Mouse (Mus musculus) limb, embryonic 10.5 days (tissue): ENCODE measurements around the gene Hecw2. TPM values are rescaled to one million over a fixed set of nuclear protein-coding genes. Genes with fewer than 3 reads are reported as not detected.

Experiments
- DNase-seq: peaks from one replicate; pipeline ENCODE4 v3.0.0-alpha.2; 2017; ENCODE audit warnings: low spot score
- H3K27ac ChIP-seq: fragments of 300-500 bp; sonication (generic); 2 replicates; pipeline ENCODE4 v1.5.1; 2016; ENCODE audit warnings: mild to moderate bottlenecking
- H3K27me3 ChIP-seq: fragments of 300-500 bp; sonication (generic); 2 replicates; pipeline ENCODE4 v1.6.1; 2016; ENCODE audit warnings: low read depth, mild to moderate bottlenecking; ENCODE audit not compliant: poor library complexity, severe bottlenecking
- H3K36me3 ChIP-seq: fragments of 300-500 bp; sonication (generic); 2 replicates; pipeline ENCODE4 v1.6.1; 2016; ENCODE audit warnings: mild to moderate bottlenecking, moderate library complexity
- H3K4me1 ChIP-seq: fragments of 300-500 bp; sonication (generic); 2 replicates; pipeline ENCODE4 v1.6.1; 2016
- H3K4me3 ChIP-seq: fragments of 300-500 bp; sonication (generic); 2 replicates; pipeline ENCODE4 v1.5.1; 2016; ENCODE audit warnings: mild to moderate bottlenecking, moderate library complexity
- H3K9me3 ChIP-seq: fragments of 300-500 bp; sonication (generic); replicated peaks from 2 replicates; pipeline ENCODE4 v1.6.1; 2016; ENCODE audit warnings: mild to moderate bottlenecking
- WGBS: fragments of 180-500 bp; shearing (Covaris S2); methylation state at CpG from one replicate; pipeline ENCODE4 v1.1.7; 2016; 5-methylcytosine and 5-hydroxymethylcytosine counted together
- polyA plus RNA-seq: library from polyadenylated mRNA; unstranded; fragments of >200 nt; fragmentation: Nextera tagmentation; extraction: Ambion mirVana; gene quantifications from 2 replicates; pipeline ENCODE4 v1.2.1, GENCODE M21; 2016

The Hecw2 gene
- polyA plus RNA-seq, 1 experiment from 2014 or later, result 2.5 TPM

DNA sequence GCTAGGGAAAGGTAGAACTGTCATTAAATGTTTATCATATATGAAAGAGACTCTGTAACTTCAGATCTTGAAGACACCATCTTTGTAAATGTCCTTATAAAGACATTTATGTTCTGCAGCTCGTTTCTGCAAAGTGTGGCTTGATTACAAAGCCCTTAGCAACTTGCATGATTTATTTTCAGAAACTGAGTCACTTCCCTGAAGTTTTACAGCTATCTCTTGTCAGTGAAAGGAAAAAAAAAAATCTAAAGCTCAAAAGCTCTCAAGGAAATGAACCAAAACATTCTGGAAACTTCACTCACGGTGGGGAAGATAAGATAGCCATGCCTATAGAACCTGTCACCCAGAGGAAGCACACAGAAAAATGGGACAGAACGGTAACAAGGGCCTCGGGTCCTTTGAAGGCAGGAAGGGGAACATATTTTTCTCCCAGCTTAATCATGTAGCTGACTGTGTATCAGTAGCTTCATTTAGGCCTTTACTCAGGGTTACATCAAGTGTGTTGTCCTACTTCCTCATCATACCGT, 189.0 kb downstream of the Hecw2 start:
- no peaks in the 10 kb centered on the region for H3K36me3 ChIP-seq
- no peak overlapping the region for H3K4me3 ChIP-seq
- 79% methylated on average over 5 of the region's 5 CpGs for WGBS
- H3K4me1 ChIP-seq, result peaks cover 8% of the 10 kb centered on the region; the same call in 1 of the 2 replicates
- no peaks in the 10 kb centered on the region for H3K27me3 ChIP-seq
- H3K9me3 ChIP-seq, result no peaks in the 10 kb centered on the region
- no peak for DNase-seq
- no peak overlapping the region for H3K27ac ChIP-seq

DNA sequence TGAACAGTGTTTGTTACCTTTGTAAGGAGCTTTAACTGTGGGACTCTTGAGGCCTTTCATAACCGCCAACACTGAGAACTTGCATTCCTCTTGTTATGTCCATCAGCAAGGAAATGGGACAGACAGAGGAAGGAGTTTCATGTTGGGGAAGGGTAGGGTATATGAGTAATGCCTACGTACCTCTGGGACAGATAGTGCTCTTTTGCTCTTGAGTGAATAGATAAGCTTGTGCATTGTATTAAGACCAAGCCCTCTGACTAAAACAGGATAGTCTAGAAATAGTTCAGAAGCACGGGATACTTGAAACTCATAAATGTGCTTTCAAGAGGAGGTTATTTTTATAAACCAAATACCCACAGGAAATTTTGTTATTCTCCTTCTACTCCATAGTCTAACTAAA, 191.7 kb downstream of the Hecw2 start:
- Histone ChIP-seq H3K27me3 (no peaks in the 10 kb centered on the region), H3K4me1 (no peaks in the 10 kb centered on the region), H3K4me3 (no peak overlapping the region), H3K9me3 (no peaks in the 10 kb centered on the region), H3K27ac (no peak overlapping the region), H3K36me3 (no peaks in the 10 kb centered on the region)
- DNase-seq, result no peak
- 84% methylated on average over 3 of the region's 3 CpGs for WGBS

DNA sequence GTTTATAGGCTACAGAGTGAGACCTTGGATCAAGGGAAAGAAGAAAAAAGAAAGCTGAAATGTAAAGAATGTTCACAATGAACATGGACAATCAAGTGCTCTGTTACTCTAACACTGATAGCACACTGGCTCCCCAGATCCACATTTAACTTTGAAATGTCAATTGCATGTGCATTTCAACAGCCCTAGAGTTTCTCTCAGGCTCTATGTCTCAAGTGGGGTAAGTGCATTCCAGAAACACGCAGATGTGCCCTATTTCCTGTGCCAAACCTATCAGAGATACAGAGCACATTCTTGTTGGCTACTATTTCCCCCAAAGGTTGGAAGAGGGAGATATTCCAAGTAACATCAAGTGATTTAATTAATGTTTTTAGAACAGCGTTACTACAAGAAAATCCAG, 192.9 kb downstream of the Hecw2 start:
- Histone ChIP-seq H3K36me3 (no peaks in the 10 kb centered on the region), H3K4me1 (no peaks in the 10 kb centered on the region), H3K4me3 (no peak overlapping the region), H3K9me3 (no peaks in the 10 kb centered on the region), H3K27ac (no peak overlapping the region), H3K27me3 (no peaks in the 10 kb centered on the region)
- WGBS, result 88% methylated on average over 2 of the region's 2 CpGs
- DNase-seq, result no peak

DNA sequence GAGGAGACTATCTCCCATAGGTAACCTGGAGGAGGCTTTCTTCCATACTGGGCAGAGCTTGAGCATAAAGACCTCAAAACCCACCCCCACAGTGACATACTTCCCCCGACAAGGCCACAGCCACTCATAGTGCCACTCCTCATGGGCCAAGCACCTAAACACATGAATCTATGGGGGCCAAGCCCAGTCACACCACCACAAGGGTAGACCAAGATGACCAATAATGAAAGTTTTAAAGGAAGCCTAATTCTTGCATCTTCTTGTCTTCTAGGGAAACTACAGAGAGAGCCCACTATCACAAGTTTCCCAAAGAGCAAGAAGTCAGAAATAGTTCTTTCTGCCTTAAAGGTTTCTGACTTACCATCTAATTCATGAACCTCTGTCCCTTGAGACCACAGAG, 197.7 kb downstream of the Hecw2 start:
- H3K36me3 ChIP-seq, result no peaks in the 10 kb centered on the region
- H3K27me3 ChIP-seq, result no peaks in the 10 kb centered on the region
- no peak overlapping the region for H3K27ac ChIP-seq
- 95% methylated on average over 1 of the region's 1 CpGs for WGBS
- H3K4me3 ChIP-seq, result no peak overlapping the region
- H3K9me3 ChIP-seq, result no peaks in the 10 kb centered on the region
- no peak for DNase-seq
- H3K4me1 ChIP-seq, result no peaks in the 10 kb centered on the region

DNA sequence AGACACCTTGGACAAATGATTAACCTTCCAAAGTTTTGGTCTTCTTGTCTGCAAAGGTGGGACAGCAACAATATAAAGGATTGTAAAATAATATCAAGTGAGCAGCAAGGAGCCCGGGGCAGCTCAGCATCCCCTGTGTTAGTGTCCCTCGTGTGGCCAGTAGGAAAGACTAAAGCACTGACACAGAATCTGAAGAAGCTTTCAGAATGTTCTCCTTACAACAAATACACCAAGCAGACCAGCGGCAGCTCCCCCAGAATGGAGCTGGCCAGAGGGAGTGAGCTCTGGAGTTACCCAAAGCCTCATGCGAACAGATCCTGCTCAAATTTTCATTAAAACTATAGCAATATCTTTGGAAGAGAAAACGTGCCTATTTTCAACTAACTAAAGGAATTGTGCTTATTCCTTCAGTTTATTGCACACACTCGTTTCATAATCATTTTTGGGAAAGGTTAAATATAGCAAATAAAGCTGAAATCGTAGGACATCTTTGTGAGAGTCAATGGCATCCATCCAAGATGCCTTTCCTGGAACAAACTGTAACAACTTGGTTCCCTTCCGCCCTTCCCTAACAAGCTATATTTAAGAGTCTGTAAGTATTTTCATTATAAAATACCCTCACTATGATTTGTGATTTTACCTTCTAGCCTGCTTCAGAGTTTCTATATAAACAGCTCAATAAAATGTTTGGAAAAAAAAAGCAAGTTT, 208.6 kb downstream of the Hecw2 start:
- H3K27ac ChIP-seq, result no peak overlapping the region
- H3K4me3 ChIP-seq, result no peak overlapping the region
- DNase-seq, result no peak
- 86% methylated on average over 8 of the region's 8 CpGs for WGBS
- no peaks in the 10 kb centered on the region for H3K27me3 ChIP-seq
- no peaks in the 10 kb centered on the region for H3K36me3 ChIP-seq
- H3K9me3 ChIP-seq, result no peaks in the 10 kb centered on the region
- H3K4me1 ChIP-seq, result no peaks in the 10 kb centered on the region

DNA sequence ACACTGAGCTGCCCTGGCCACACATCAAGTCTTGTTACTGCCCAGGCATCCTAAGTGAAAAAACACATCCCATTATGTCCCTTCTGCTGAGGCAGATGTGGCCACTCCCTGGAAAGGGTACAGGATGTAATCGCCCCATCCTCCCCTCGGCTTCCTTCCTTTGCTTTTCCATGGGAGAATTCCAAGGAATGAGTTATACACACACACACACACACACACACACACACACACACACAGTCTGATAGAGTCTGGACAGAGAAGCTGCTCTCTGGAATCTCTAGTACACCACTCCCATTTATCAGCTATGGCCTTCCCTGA, 216.5 kb downstream of the Hecw2 start:
- H3K36me3 ChIP-seq, result no peaks in the 10 kb centered on the region
- no peak for DNase-seq
- peak overlapping the region; percentile 58; the same call in 1 of the 2 replicates for H3K27ac ChIP-seq
- WGBS, result 83% methylated on average over 2 of the region's 2 CpGs
- H3K4me1 ChIP-seq, result peaks cover 7% of the 10 kb centered on the region; the same call in 1 of the 2 replicates
- no peak overlapping the region for H3K4me3 ChIP-seq
- no peaks in the 10 kb centered on the region for H3K27me3 ChIP-seq
- H3K9me3 ChIP-seq, result no peaks in the 10 kb centered on the region

DNA sequence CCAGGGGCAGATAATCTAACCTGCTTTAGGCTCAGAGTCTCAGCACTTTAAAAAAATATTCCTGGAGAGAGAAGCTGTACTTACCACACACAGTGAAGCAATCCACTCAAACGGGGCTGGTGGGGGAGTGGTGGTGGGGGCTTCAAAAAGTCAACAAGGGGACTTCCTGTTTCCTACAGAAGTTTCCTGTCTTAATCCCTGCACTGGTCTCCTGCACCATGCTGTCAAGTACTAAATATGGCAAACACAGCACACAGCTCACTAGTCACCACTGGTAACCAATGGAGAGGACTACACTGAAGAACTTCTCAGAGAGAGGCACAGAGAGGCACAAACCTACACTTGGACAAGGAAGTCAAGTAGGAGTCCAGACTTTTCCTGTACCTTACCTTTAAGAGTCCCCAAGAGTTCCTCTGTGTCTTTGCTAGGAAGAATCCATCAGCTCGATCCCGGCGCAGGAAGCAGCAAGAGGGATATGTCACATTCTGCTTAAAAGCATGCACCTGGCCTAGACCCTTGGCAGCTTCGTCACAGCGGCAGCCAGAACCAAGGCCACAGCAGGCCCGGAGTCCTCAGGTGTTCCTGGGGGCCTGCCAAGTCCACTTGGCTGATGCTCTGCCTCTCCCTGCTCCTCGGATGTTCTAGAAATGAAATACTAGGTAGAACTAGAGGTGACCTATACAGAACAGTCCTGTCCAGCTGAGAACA, 217.0 kb downstream of the Hecw2 start:
- WGBS, result 84% methylated on average over 8 of the region's 8 CpGs
- Histone ChIP-seq H3K27ac (peak overlapping the region; percentile 58; the same call in 1 of the 2 replicates), H3K4me1 (peaks cover 7% of the 10 kb centered on the region; the same call in 1 of the 2 replicates), H3K36me3 (no peaks in the 10 kb centered on the region), H3K9me3 (no peaks in the 10 kb centered on the region), H3K4me3 (no peak overlapping the region), H3K27me3 (no peaks in the 10 kb centered on the region)
- DNase-seq, result no peak

DNA sequence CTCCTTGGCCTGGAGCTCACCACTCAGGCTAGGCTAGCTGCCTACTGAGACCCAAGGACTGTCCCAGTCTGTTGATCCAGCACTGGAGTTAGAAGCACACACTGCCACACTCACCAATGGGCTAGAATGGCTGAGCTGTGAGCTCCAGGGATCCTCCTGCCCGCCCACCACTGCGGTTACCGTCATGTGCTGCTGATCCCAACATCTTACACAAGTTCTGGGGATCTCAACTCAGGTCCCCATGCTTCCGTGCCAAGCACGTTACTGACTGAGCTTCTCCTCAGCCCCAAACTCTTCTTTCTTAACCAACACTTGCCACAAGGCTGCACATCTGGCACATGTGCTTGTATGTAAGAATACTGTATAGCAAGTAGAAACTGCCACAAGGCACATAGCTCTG, 218.2 kb downstream of the Hecw2 start:
- no peak overlapping the region; the same call in 1 of the 2 replicates for H3K27ac ChIP-seq
- H3K4me1 ChIP-seq, result peaks cover 7% of the 10 kb centered on the region; the same call in 1 of the 2 replicates
- WGBS, result 97% methylated on average over 5 of the region's 5 CpGs

DNA sequence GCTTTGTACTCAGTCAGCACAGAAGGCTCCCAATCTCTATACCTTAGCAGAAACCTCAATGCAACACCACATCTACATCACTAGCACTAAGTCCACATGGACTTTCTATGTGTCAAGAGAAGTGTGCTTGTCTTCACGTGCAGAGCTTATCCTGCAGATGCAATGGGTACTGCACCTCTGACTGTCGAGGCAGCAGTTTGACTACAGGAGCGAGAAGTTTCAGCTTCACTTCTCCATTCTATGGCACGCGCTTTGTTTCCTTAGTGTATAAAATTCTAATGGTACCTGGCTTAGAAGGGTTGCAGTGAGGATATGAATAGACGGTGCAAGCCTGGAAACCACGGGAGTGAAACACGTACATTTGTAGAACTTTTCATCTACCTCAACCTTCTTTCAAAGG, 218.9 kb downstream of the Hecw2 start:
- WGBS, result 93% methylated on average over 8 of the region's 8 CpGs

More for the DNA sequence above, 218.2 kb downstream of the Hecw2 start:
- no peaks in the 10 kb centered on the region for H3K36me3 ChIP-seq
- no peak overlapping the region; the same call in 1 of the 2 replicates for H3K4me3 ChIP-seq
- no peaks in the 10 kb centered on the region for H3K9me3 ChIP-seq
- DNase-seq, result no peak
- no peaks in the 10 kb centered on the region for H3K27me3 ChIP-seq

DNA sequence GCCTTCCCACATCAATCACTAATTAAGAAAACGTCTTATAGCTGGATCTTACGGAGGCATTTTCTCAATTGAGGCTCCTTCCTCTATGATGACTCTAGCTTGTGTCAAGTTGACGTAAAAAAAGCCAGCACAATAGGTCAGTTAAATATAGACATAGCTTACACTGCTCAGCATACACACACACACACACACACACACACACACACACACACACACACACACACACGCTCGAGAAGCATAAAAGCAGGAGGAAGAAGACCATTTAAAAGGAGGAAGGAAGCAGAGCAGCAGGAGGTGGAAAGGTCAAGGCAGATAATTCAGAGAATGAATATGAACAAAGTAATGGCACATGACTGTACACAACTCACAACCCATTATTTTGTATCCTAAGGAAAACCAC, 220.0 kb downstream of the Hecw2 start:
- Histone ChIP-seq H3K27ac (no peak overlapping the region), H3K36me3 (no peaks in the 10 kb centered on the region), H3K9me3 (no peaks in the 10 kb centered on the region), H3K4me3 (no peak overlapping the region), H3K4me1 (peaks cover 7% of the 10 kb centered on the region; the same call in 1 of the 2 replicates), H3K27me3 (no peaks in the 10 kb centered on the region)
- no peak for DNase-seq
- WGBS, result 73% methylated on average over 5 of the region's 5 CpGs

More for the DNA sequence above, 218.9 kb downstream of the Hecw2 start:
- no peaks in the 10 kb centered on the region for H3K27me3 ChIP-seq
- H3K4me1 ChIP-seq, result peaks cover 7% of the 10 kb centered on the region; the same call in 1 of the 2 replicates
- H3K27ac ChIP-seq, result no peak overlapping the region
- no peaks in the 10 kb centered on the region for H3K9me3 ChIP-seq
- DNase-seq, result no peak
- no peak overlapping the region for H3K4me3 ChIP-seq
- H3K36me3 ChIP-seq, result no peaks in the 10 kb centered on the region

DNA sequence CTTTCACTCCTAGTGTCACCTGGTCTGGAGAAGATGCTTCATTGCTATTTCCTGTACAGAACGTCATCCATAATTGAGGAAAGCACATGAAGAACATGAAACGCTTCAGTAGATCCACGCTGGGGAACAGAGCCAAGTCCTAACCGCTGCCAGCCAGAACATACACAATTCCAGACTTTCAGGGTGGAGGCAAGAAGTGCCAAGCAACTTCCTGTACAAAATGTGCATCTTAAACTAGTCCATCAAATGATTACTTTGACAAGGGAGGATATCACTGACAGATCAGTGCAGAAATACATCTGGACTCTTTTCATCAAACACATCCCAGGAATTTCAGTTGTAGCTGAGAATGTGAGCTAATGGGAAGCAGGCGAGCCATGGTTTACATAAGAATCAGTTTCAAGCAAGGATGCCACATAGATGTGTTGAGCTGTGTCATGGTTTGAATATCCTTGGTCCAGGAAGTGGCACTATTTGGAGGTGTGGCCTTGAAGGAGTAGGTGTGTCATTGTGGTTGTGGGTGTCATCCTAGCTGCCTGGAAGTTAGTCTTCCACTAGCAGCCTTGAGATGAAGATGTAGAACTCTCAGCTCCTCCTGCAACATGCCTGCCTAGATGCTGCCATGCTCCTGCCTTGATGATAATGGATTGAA, 224.5 kb downstream of the Hecw2 start:
- 91% methylated on average over 5 of the region's 5 CpGs for WGBS
- H3K4me1 ChIP-seq, result no peaks in the 10 kb centered on the region
- H3K9me3 ChIP-seq, result no peaks in the 10 kb centered on the region
- H3K4me3 ChIP-seq, result no peak overlapping the region
- no peaks in the 10 kb centered on the region for H3K36me3 ChIP-seq
- no peaks in the 10 kb centered on the region for H3K27me3 ChIP-seq
- no peak for DNase-seq
- no peak overlapping the region for H3K27ac ChIP-seq

DNA sequence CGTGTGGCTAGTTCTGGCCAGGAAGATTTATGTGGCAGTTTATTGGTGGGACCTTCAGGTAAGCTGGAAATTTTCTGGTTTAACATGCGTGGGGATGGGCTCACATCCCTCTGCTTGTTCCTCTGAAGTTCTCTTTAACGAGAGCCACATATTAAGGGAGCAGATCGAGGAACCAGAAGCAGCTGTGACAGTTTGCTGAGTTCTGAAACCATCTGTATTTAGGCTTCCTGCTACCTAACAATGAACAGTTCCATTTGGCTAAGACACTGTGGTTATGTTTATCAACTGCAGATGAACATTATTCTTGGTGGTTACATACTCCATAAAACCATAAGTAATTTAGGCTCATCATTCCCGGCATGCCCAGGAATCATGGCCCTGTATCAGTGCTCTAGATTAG, 242.6 kb downstream of the Hecw2 start:
- no peak overlapping the region for H3K4me3 ChIP-seq
- 57% methylated on average over 5 of the region's 5 CpGs for WGBS
- no peaks in the 10 kb centered on the region for H3K4me1 ChIP-seq
- no peaks in the 10 kb centered on the region for H3K9me3 ChIP-seq
- H3K27me3 ChIP-seq, result no peaks in the 10 kb centered on the region
- no peak overlapping the region for H3K27ac ChIP-seq
- no peaks in the 10 kb centered on the region for H3K36me3 ChIP-seq
- no peak for DNase-seq

DNA sequence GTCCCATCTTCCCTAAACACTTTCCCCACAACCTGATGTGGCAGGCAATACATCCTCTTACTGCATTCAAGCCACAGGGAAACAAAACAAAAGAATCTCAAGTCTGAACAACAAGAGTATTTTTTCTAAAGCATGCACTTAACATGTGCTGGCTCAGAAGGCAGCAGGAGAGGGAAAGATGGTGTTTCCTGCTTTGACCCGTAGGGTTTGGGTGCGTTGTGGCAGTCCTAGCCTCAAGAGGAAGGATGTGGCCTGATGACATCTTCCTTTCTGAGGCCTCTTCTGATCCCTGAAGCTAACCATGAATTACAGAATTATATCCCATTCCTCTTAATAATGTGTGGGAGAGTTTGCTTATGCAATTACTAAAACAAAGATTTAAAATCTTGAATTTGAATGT, 249.2 kb downstream of the Hecw2 start:
- Histone ChIP-seq H3K27me3 (no peaks in the 10 kb centered on the region), H3K9me3 (no peaks in the 10 kb centered on the region)
- no peak for DNase-seq

More for the DNA sequence above, 249.2 kb downstream of the Hecw2 start:
- Histone ChIP-seq H3K36me3 (no peaks in the 10 kb centered on the region), H3K27ac (no peak overlapping the region), H3K4me1 (peaks cover under 1% of the 10 kb centered on the region), H3K4me3 (no peak overlapping the region)
- 63% methylated on average over 2 of the region's 2 CpGs for WGBS
